Mouse (Mus musculus): ENCODE data around the gene Selenbp1.

DNA sequence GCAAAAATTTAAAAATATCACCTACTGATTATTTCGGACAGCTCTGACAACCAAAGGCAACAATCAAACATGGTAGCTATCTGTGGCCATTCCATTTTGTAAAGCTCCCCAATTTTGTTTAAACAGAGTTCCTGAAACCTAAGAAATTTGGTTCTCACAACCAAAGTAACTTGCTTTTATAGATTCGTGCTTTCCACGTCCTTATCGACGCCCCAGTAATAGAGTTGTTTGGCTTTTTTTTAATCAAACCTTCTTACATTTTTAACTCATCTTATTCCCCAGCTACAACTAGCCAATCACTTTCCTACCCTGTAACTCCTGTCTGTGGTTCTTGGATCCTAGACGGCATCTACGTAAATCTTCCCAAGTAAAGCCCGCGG, 20.5 kb downstream of the Selenbp1 start:
- TF ChIP-seq CTCF (IDR thresholded peaks at IDR 0.05; ENCODE audit: borderline replicate concordance, insufficient read depth, low read length) (no peak), POLR2A (IDR thresholded peaks at IDR 0.05; ENCODE audit: low read depth, low read length) (no peak)

All from embryonic fibroblast, embryonic 13.5 days (primary cell).